Mouse (Mus musculus): ENCODE measurements around the gene Fbxo46.

Gene Fbxo46

GRCm38 (mm10) chr7:19093537-19094385, 25.9 kb upstream of the Fbxo46 start:
- peak; percentile 89 to 93 for DNase-seq

- DNase-seq, result peak in 1 of 2 experiments; percentile 55
Observed at GRCm38 (mm10) chr7:19094471-19094825, 25.2 kb upstream of the Fbxo46 start, which contains the start of gene Six5. Gene Six5, plus strand, starts transcription at chr7:19094594.

DNA sequence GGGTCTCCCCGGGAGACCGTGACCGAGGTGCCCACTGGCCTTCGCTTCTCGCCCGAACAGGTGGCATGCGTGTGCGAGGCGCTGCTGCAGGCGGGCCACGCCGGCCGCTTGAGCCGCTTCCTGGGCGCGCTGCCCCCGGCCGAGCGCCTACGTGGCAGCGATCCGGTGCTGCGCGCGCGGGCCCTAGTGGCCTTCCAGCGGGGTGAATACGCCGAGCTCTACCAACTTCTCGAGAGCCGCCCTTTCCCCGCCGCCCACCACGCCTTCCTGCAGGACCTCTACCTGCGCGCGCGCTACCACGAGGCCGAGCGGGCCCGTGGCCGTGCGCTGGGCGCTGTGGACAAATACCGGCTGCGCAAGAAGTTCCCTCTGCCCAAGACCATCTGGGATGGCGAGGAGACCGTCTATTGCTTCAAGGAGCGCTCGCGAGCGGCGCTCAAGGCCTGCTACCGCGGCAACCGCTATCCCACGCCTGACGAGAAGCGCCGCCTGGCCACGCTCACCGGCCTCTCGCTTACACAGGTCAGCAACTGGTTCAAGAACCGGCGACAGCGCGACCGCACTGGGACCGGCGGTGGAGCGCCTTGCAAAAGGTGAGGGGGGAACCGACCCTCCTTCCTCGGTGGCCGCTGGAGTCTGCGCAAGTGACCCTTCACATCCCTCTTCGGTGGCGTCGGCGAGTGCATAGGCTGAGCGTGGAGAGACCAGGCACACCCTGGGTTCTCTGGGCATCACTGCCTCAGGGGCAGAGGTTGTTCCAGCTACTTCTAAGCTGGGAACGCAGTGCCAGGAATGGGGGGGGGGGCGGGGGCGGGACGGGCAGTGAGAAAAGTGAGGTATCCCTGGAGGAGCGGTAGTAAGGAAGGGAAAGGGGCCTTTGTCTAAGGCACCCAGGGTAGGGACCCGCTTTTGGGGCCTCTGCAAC, 24.6 kb upstream of the Fbxo46 start:
- no peak for DNase-seq

DNA sequence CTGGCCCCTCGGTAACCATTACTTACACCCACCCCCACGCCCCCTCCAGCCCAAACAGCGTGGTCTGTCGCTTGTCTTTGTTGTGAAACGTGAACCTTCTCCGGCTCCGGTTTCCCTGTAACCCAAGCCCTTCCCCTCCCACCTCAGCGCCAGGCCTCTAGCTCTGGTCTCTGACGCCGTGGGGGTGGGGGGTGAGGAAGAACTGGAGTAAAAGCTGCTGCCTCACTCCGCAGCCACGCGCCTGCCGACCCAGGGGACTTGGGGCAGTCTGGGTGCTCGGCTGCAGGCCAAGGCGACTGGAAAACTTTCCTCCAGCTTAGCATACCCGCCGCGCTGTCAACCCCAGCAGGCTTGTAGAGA, 23.9 kb upstream of the Fbxo46 start:
- DNase-seq, result no peak

DNA sequence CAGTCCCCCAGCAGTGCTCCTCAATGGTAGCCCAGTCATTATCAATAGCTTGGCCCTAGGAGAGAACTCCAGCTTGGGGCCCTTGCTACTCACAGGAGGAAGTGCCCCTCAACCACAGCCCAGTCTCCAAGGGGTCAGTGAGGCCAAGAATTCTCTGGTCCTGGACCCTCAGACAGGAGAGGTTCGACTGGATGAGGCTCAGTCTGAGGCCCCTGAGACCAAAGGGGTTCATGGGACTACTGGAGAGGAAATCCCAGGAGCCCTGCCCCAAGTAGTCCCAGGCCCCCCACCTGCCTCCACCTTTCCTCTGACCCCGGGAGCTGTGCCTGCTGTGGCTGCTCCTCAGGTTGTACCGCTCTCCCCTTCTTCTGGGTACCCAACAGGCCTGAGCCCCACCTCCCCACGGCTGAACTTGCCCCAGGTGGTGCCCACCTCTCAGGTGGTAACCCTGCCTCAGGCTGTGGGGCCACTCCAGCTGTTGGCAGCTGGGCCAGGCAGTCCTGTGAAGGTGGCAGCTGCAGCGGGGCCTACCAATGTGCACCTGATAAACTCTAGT, 23.2 kb upstream of the Fbxo46 start:
- no peak for DNase-seq

- no peak for DNase-seq
Observed at GRCm38 (mm10) chr7:19097217-19097616, 22.4 kb upstream of the Fbxo46 start.

- no peak for DNase-seq
Observed at GRCm38 (mm10) chr7:19097863-19098262, 21.8 kb upstream of the Fbxo46 start.

GRCm38 (mm10) chr7:19098811-19099210, 20.8 kb upstream of the Fbxo46 start:
- DNase-seq, result no peak

GRCm38 (mm10) chr7:19100290-19100689, 19.4 kb upstream of the Fbxo46 start:
- DNase-seq, result no peak

DNA sequence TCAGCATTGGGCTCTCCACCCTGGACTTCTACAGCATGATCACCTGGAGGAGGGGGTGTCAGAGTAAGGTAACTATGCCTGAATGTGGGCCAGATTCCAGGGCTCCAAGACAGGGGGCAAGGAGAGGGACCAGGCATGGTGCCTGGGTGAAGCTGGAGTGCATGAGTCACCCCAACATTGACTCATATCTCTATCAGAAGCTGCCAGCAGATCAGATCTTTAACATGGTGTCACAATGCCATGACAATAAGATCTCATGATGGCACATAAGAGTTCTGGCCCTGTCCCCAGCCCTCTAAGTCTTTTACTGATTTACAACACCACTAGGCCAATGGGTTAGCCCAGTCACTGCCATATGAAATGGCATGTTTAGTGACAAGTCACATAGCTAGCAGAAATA, 15.9 kb upstream of the Fbxo46 start:
- DNase-seq, result no peak

DNA sequence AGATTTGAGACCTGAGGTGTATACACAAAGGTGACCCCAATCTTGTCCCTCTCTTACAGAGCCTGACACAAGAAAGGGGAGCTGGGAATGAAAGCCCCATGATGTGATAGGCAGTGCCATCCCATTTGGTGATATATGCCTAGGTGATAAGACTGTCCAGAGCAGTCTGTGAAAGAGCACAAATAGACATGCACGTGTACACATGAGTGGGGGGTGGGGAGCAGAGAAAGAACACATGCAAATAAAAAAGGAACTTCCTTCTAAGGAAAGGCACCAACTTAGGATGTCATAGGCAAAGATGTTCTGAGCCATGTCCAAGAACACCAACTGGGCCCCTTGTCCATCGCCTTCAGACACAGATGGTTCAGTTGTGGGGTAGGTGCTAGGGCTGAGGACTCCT, 15.2 kb upstream of the Fbxo46 start:
- DNase-seq, result no peak

DNA sequence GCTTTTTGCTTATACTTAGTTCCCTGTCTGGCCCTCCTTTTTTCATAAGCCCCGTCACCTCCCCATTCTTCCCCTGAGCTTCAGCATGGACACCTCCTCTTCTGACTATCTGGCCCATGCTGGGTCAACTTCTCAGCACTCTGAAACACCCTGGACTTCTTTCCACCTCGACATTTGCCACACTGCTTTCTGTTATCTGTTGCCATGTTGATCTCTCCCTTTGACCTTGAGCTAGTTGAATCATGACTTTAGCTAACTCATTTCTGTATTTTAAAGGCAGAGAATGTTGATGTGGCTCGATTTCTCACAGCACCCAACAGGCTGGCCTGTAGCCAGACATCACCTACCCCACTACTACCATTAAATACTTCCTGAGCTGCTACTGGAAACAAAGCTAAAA, 12.2 kb upstream of the Fbxo46 start:
- DNase-seq, result no peak

- no peak for DNase-seq
Observed at GRCm38 (mm10) chr7:19109565-19109964, 10.1 kb upstream of the Fbxo46 start.

GRCm38 (mm10) chr7:19118028-19118771, 1.5 kb upstream of the Fbxo46 start, which contains the start of gene Gm4969:
Gene Gm4969, minus strand, starts transcription at chr7:19118368.
- peak in 1 of 2 experiments; percentile 61 for DNase-seq

DNA sequence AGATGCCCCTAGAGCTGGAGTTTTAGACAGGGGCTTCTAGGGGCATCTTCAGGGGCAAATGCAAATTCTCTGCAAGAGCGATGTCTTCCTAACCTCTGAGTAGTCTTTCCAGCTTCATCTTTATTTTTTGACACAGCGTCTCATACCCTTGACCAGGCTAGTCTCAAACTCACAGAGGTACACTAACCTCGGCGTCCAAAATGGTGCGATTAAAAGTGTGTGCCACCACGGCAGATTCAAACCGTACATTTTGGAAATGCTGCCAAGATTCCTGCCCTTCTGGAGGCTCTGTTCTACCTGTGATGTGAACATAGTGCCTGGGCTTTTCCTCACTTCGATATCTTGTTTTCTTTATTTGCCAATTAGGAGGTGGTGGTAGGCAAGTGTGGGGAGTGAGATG, 576 bp upstream of the Fbxo46 start:
- DNase-seq, result no peak

- no peak for DNase-seq
Observed at GRCm38 (mm10) chr7:19121686-19122085, 2.0 kb downstream of the Fbxo46 start.

- DNase-seq, result no peak
Observed at GRCm38 (mm10) chr7:19124713-19125112, 5.1 kb downstream of the Fbxo46 start.

- no peak for DNase-seq
Observed at GRCm38 (mm10) chr7:19127744-19128143, 8.1 kb downstream of the Fbxo46 start.

GRCm38 (mm10) chr7:19129396-19129795, 9.7 kb downstream of the Fbxo46 start:
- no peak for DNase-seq

GRCm38 (mm10) chr7:19130657-19131056, 11.0 kb downstream of the Fbxo46 start:
- no peak for DNase-seq

- DNase-seq, result peak; percentile 90 to 91
Observed at GRCm38 (mm10) chr7:19131324-19131848, 11.7 kb downstream of the Fbxo46 start.

DNA sequence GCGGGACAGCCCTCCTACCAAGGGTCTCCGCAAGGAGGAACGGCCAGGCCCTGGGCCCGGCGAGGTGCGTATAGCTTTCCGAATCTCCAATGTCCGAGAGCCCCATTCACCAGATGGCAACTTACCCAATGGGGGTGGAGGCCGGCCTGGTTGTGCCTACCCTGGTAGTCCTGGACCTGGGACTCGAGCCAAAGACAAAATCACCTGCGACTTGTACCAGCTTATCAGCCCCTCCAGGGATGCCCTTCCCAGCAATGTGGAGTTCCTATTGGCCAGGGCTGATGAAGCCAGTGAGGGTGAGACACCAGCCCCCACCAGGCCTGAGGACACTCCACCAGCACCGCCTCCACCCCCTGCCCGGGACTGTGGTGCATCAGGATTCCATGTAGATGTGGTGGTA, 16.5 kb downstream of the Fbxo46 start:
- DNase-seq, result no peak
